Mouse (Mus musculus): ENCODE results near the gene Nxt1.

Nxt1 gene

GRCm38 (mm10) chr2:148672199-148673096 lies at the start of gene Nxt1:
Gene Nxt1 (plus strand): TSS chr2:148672601.
- peak; percentile 99 for DNase-seq

DNA sequence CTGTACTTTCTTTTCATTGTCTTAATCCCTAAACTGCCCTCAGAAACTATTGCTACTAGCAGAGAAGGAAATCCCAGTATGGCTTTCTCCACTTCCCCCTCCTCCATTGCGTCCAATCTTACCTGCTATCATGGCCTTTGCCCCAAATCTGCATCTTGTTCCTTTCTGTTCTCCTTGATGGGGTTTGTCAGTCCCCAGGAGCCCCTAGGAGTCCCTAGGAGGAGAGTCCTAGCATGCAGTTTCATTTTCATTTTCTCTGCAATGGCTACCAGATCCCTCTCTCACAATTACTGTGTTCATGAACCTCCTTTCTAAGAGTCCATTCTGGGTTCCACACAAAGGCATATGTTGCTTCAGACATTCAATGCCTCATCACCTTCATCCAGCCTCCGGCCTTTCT lies 49.3 kb upstream of the Nxt1 start:
- DNase-seq: no peak

GRCm38 (mm10) chr2:148624484-148624883 lies 47.9 kb upstream of the Nxt1 start:
- DNase-seq: no peak

GRCm38 (mm10) chr2:148627011-148627471 lies 45.4 kb upstream of the Nxt1 start:
- peak; percentile 78 for DNase-seq

DNA sequence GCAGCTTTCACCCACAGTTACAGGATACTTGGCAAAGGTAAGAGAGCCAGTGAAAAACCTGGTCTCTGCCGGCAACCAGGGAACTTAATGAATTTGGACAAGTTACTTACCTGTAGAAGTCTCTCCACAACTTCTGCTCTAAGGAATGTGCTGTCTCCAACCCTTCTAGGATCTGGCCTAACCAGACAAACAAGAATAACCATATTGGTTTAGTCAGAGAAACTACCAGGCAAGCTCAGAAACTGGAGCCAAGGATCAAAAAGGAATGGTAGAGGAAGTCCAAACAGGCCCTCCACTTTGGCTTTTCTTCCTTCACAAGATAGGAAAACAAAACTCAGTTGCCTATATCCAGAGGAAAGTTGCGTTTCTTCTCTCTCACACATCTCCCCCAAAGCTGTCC lies 41.4 kb upstream of the Nxt1 start:
- no peak for DNase-seq

DNA sequence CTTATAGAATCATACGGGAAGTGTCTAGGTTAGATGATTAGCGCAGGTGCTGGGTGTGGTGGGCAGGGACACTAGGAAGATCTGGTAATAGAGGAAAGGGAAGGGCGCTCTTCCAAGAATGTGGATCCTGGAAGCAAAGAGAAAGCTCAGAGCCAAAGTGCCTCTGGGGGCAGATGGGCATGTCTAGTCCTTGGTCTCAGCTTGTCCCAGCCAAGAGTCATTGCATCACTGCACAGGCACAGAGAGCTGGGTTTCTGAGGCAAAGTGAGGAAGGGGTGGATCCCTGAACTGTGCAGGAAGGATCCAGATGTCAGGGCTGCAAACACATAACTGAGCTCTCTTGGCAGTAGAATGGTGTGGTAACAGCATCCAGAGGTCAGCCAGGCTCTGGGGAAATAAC lies 40.8 kb upstream of the Nxt1 start:
- DNase-seq: peak; percentile 11

DNA sequence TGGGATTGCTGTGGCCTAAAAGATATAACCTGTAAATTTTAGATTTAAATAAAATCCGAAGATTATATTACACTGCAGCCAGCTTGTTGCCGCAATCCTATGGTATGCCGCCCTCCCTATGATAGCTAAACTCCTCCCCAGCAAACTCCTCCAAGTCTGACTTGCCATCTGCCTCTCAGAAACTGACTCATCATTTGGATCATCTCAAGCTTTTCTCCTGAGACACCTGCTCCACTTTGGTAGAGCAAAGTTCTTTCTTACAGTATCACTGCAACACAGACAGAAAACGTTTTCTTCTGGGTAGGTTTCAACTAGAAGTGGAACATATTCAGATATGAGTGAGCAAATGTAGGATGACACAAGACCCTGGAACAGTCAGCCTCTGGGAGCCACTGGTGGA lies 37.9 kb upstream of the Nxt1 start:
- no peak for DNase-seq

GRCm38 (mm10) chr2:148642610-148643370 lies 29.6 kb upstream of the Nxt1 start:
- DNase-seq: no peak

- no peak for DNase-seq
These were observed 27.9 kb upstream of the Nxt1 start for GRCm38 (mm10) chr2:148644421-148645000.

- DNase-seq: no peak
These were observed 21.6 kb upstream of the Nxt1 start for GRCm38 (mm10) chr2:148650587-148651357.

DNA sequence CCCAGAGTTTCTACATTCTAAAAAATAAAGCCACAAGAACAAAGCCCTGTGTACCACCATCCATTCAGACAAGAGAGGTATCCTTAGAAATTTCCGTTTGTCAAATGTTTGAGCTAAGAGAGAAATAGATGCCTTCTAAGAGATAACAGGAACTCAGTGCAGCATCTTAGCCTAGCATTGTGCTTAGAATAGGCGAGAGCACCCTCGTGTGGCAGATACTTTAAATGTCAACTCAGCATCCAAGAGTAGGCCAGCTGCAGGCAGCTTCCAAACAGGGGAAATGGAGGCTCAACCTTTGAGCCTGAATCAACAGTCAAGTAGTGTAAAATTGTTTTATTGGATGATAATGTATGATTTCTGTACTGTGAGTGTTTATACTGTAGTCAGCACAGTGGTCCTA lies 17.4 kb upstream of the Nxt1 start:
- DNase-seq: peak; percentile 81

GRCm38 (mm10) chr2:148663458-148663857 lies 8.9 kb upstream of the Nxt1 start:
- no peak for DNase-seq

DNA sequence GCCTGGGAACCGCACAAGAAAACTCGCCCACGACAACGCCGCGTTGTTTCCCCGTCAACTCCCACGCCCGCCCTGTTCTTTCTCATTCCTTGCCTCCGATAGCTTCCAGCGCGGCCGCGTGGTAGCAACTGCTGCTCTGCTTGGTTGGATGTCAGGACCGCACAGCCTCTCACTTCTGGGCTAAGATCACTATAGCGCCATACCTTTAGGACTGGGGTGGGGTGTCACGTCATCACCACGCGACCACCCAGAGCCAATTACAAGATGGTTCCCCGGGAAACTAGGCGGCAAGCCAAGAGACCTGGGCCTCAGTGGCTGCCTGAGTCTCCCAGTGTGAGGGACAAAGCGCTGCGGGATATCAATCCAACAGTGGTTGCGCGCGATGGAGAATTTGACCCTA lies 5.4 kb downstream of the Nxt1 start:
- DNase-seq: peak; percentile 83

- DNase-seq: peak; percentile 68
These were observed 6.9 kb downstream of the Nxt1 start for GRCm38 (mm10) chr2:148679346-148679745.

DNA sequence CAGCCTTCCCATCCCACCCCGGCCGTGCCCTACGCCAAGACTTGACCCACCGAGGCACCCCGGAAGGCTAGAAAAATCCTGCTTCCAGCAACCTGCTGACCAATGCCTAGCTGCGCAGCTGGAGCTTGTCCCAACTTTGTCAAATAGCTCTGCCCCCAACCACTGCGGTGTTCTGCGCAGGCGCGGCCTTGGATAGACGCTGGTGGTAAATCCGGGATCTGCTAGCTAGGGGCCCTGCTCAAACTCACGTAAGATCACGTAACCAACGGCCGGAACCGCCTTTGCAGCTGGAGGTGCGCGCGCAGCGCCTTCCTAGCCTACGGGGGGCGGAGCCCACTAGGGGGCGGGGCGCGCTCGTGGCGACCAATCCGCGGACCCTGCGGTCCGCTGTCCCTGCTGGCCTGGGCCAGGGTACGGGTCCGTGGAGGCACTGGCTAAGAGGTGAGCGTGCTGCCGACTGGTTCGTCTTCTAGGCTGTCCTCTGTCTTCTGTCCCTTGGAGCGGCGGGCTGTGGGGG lies 8.4 kb downstream of the Nxt1 start, which contains the start of gene Gzf1:
Gene Gzf1 (plus strand): TSS at position 249 of the 517 bp plus-strand sequence.
- peak; percentile 100 for DNase-seq

GRCm38 (mm10) chr2:148681461-148681891 lies 9.1 kb downstream of the Nxt1 start:
- peak; percentile 71 for DNase-seq

DNA sequence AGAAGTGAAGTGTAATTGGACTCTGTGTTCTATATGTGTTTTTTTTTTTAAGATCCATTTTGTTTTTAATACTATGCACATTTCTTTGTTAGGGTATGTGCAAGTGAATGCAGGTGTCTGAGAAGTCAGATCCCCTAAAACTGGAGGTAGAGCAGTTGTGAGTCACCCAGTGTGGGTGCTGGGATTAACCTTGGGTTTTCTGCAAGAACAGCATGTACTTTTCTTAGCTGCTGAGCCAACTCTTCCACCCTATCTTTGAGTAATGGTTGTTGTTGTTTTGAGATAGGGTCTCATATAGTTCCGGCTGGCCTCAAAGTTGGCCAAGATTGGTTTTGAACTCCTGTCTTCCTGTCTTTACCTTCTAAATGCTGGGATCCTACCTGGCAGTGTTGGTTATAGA lies 10.6 kb downstream of the Nxt1 start:
- DNase-seq: no peak

DNA sequence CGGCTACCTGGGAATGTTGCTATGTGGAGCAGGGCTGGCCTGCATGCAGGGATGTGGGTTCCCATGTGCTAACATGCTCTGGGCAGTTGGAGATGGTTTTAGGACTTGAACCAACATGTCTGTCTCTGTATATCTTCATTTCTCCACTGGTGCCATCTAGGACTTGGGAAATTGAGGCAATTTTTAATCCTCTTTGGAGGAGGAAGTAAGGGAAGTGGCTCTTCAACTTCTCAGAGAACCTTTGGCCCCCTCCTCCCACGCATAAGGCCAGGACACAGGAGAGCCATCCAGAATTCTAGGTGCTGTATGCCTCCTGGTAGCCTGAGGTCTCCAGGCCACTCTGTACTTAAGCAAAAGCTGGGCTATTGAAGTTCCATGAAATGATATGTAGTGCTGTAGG lies 12.6 kb downstream of the Nxt1 start:
- DNase-seq: no peak

DNA sequence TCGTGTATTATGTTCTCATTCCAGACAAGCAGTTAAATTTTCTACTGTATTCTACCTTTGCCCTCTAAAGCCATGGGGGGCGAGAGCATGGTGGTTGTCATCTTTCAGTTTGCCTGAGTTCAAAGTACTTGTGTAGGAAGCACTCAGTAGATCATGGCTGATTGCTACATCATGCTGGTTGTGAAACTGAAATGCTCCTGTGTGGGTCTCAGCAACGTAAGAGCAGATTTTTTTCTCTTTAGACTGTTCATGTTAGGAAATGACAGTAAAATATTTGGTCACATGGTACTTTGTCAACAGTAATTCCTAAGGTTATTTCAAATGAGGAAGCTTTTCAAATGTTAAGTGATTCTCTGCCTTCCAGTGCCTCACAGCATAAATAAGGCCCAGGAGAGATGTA lies 13.3 kb downstream of the Nxt1 start:
- DNase-seq: no peak

DNA sequence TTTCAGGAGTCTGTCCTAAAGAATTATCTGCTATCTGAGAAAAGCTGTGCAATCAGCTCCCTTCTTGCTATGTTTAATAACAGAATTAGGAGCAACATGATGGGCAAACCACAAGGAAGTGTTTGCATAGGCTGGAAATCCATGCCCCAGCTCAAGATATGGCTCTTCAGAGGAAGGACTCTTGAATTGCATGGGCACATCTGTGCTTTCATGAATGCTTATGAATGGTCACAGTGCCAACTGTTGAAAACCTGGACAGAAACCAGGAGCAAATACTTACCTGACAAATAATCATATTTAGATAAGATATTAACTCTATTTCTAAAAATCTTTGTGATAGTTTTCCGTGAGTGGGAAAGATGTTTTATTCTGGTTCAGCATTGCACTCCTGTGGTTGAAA lies 14.5 kb downstream of the Nxt1 start:
- DNase-seq: no peak

- no peak for DNase-seq
These were observed 15.6 kb downstream of the Nxt1 start for GRCm38 (mm10) chr2:148687971-148688370.

DNA sequence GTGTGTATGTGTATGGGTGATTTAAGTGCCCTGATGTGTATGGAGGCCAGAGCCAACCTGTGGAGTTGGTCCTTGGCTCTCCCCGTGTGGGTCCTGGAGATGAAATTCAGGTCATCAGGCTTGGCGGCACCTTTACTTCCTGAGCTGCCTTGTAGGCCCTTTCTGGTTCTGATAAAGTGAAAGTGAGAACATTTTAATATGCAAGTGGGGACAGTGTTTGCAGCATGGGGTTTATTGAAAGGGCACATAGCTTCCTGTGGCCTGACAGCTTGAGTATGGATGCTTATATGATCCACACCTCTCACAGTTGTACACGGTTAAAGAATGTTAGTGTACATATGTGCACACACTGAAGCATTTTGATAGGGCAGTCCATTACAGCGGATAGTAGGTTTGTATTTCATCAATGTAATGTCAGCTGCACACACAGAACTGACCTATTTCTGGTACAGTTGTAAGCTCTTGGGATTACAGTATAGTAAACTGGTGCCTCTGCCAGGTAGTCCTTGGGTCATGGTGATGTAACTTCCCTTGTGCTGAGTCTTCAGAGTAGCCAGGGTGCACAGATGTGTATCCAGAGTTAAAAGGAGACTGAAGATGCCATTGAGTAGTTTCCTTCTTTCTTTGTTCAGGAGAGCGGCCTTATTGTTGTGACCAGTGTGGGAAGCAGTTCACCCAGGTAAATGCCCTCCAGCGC lies 17.2 kb downstream of the Nxt1 start:
- no peak for DNase-seq
